Mouse (Mus musculus): ENCODE measurements around the gene Zcwpw1.

- no peak for TF ChIP-seq POLR2A (IDR thresholded peaks at IDR 0.05; ENCODE audit: low read depth, low read length)
- TF ChIP-seq CTCF (IDR thresholded peaks at IDR 0.05; ENCODE audit: borderline replicate concordance, insufficient read depth, low read length): no peak
These were observed 35.6 kb upstream of the Zcwpw1 start for GRCm38 (mm10) chr5:137751988-137752387.

All from embryonic fibroblast, embryonic 13.5 days (primary cell).